Mouse (Mus musculus): ENCODE measurements around the gene Vmn1r157. TPM values are rescaled to one million over a fixed set of nuclear protein-coding genes. Genes with fewer than 3 reads are reported as not detected.

The Vmn1r157 gene
- not detected for total RNA-seq (2023)

GRCm38 (mm10) chr7:22761397-22761796, at the start of gene Vmn1r157:
Gene Vmn1r157, plus strand, starts transcription at chr7:22761697.

GRCm38 (mm10) chr7:22719610-22720009, 41.9 kb upstream of the Vmn1r157 start, which contains the start of gene Gm4567:
Gene Gm4567, minus strand, starts transcription at chr7:22719710.

GRCm38 (mm10) chr7:22790682-22791081, 29.2 kb downstream of the Vmn1r157 start, which contains the start of gene Vmn1r158:
Gene Vmn1r158, minus strand, starts transcription at chr7:22790782.

Other genes starting within 250 kb of the Vmn1r157 start
- gene Vmn1r152, start 238.7 kb upstream of the Vmn1r157 start, total RNA-seq (2023): not detected
- not detected for gene Gm8677, start 226.8 kb upstream of the Vmn1r157 start, total RNA-seq (2023)
- gene Gm4201, start 196.4 kb upstream of the Vmn1r157 start, total RNA-seq (2023): not detected
- gene Gm4565, start 173.6 kb upstream of the Vmn1r157 start, total RNA-seq (2023): not detected
- not detected for gene Vmn1r155, start 103.7 kb upstream of the Vmn1r157 start, total RNA-seq (2023)
- gene Gm8693, start 69.4 kb upstream of the Vmn1r157 start, total RNA-seq (2023): not detected
- not detected for gene Gm4567, start 42.0 kb upstream of the Vmn1r157 start, total RNA-seq (2023)
- not detected for gene Vmn1r158, start 29.1 kb downstream of the Vmn1r157 start, total RNA-seq (2023)
- gene Vmn1r159, start 81.9 kb downstream of the Vmn1r157 start, total RNA-seq (2023): not detected
- gene Vmn1r160, start 109.5 kb downstream of the Vmn1r157 start, total RNA-seq (2023): not detected
- gene Gm4214, start 223.0 kb downstream of the Vmn1r157 start, total RNA-seq (2023): not detected